Mouse (Mus musculus): ENCODE data around the gene Ifnlr1. TPM values are rescaled to one million over a fixed set of nuclear protein-coding genes. Genes with fewer than 3 reads are reported as not detected.
"Not testable (repeated sequence)": the region's sequence is repeated elsewhere in the genome, so short reads cannot be mapped to it uniquely, and the experiment has no call there.

The Ifnlr1 gene
- polyA plus RNA-seq, 1 experiment from 2014 or later = 0.25 TPM

GRCm38 (mm10) chr4:135698498-135698897 is 12.4 kb downstream of the Ifnlr1 start:
- DNase-seq (ENCODE audit: low spot score) (no peak), ATAC-seq (ENCODE audit: insufficient number of reproducible peaks, low FRiP score, low TSS enrichment, low read depth) (no peak)
- Histone ChIP-seq H3K4me1 (ENCODE audit: control insufficient read depth, insufficient read depth, low read length) (0 out of 2 replicates have a peak, but pooled peaks cover 2% of the 10 kb centered on the region), H3K4me2 (ENCODE audit: low read depth, severe bottlenecking) (no peak overlapping the region), H3K9ac (ENCODE audit: low read length) (no peak overlapping the region), H3K4me3 (ENCODE audit: low read depth, low read length) (no peak overlapping the region), H3K9me3 (ENCODE audit: control insufficient read depth, low read length) (peaks cover 4% of the 10 kb centered on the region; the same call in 1 of the 2 replicates), H3K36me3 (ENCODE audit: control insufficient read depth, insufficient read depth, low read length) (no peaks in the 10 kb centered on the region), H3K27ac (replicated peaks; ENCODE audit: low read depth, low read length) (no peak overlapping the region), H3K27me3 (ENCODE audit: control insufficient read depth, insufficient read depth, low read length) (no peaks in the 10 kb centered on the region)
- 79% methylated on average over 7 of the region's 7 CpGs for WGBS

GRCm38 (mm10) chr4:135703497-135703896 is 17.4 kb downstream of the Ifnlr1 start:
- Histone ChIP-seq H3K27ac (replicated peaks; ENCODE audit: low read depth, low read length) (no peak overlapping the region), H3K9me3 (ENCODE audit: control insufficient read depth, low read length) (no peaks in the 10 kb centered on the region), H3K27me3 (ENCODE audit: control insufficient read depth, insufficient read depth, low read length) (no peaks in the 10 kb centered on the region), H3K4me1 (ENCODE audit: control insufficient read depth, insufficient read depth, low read length) (0 out of 2 replicates have a peak, but pooled peaks cover 2% of the 10 kb centered on the region), H3K36me3 (ENCODE audit: control insufficient read depth, insufficient read depth, low read length) (no peaks in the 10 kb centered on the region), H3K9ac (ENCODE audit: low read length) (no peak overlapping the region), H3K4me2 (ENCODE audit: low read depth, severe bottlenecking) (no peak overlapping the region), H3K4me3 (ENCODE audit: low read depth, low read length) (no peak overlapping the region)
- 77% methylated on average over 13 of the region's 13 CpGs for WGBS
- ATAC-seq (ENCODE audit: insufficient number of reproducible peaks, low FRiP score, low TSS enrichment, low read depth) = no peak
- no peak for DNase-seq (ENCODE audit: low spot score)

GRCm38 (mm10) chr4:135704016-135704415 is 17.9 kb downstream of the Ifnlr1 start:
- WGBS = 81% methylated on average over 6 of the region's 6 CpGs
- Histone ChIP-seq H3K4me3 (ENCODE audit: low read depth, low read length) (no peak overlapping the region), H3K27ac (replicated peaks; ENCODE audit: low read depth, low read length) (no peak overlapping the region), H3K4me1 (ENCODE audit: control insufficient read depth, insufficient read depth, low read length) (peaks cover 2% of the 10 kb centered on the region; the same call in 1 of the 2 replicates), H3K9me3 (ENCODE audit: control insufficient read depth, low read length) (no peaks in the 10 kb centered on the region), H3K4me2 (ENCODE audit: low read depth, severe bottlenecking) (no peak overlapping the region), H3K36me3 (ENCODE audit: control insufficient read depth, insufficient read depth, low read length) (no peaks in the 10 kb centered on the region), H3K9ac (ENCODE audit: low read length) (no peak overlapping the region), H3K27me3 (ENCODE audit: control insufficient read depth, insufficient read depth, low read length) (no peaks in the 10 kb centered on the region)
- ATAC-seq (ENCODE audit: insufficient number of reproducible peaks, low FRiP score, low TSS enrichment, low read depth) (no peak), DNase-seq (ENCODE audit: low spot score) (no peak)

- H3K9me3 ChIP-seq (ENCODE audit: control insufficient read depth, low read length) = no peaks in the 10 kb centered on the region
- H3K36me3 ChIP-seq (ENCODE audit: control insufficient read depth, insufficient read depth, low read length) = no peaks in the 10 kb centered on the region
- H3K4me2 ChIP-seq (ENCODE audit: low read depth, severe bottlenecking) = no peak overlapping the region
- DNase-seq (ENCODE audit: low spot score) = no peak
- H3K9ac ChIP-seq (ENCODE audit: low read length) = no peak overlapping the region
- no peak for ATAC-seq (ENCODE audit: insufficient number of reproducible peaks, low FRiP score, low TSS enrichment, low read depth)
- 91% methylated on average over 6 of the region's 6 CpGs for WGBS
- no peaks in the 10 kb centered on the region; the same call in 1 of the 2 replicates for H3K4me1 ChIP-seq (ENCODE audit: control insufficient read depth, insufficient read depth, low read length)
- no peaks in the 10 kb centered on the region for H3K27me3 ChIP-seq (ENCODE audit: control insufficient read depth, insufficient read depth, low read length)
- H3K27ac ChIP-seq (replicated peaks; ENCODE audit: low read depth, low read length) = no peak overlapping the region
- no peak overlapping the region for H3K4me3 ChIP-seq (ENCODE audit: low read depth, low read length)
These were observed 20.0 kb downstream of the Ifnlr1 start for GRCm38 (mm10) chr4:135706045-135706444.

GRCm38 (mm10) chr4:135709072-135709564 is 23.0 kb downstream of the Ifnlr1 start:
- Histone ChIP-seq H3K4me1 (ENCODE audit: control insufficient read depth, insufficient read depth, low read length) (no peaks in the 10 kb centered on the region; the same call in 1 of the 2 replicates), H3K36me3 (ENCODE audit: control insufficient read depth, insufficient read depth, low read length) (no peaks in the 10 kb centered on the region), H3K27me3 (ENCODE audit: control insufficient read depth, insufficient read depth, low read length) (no peaks in the 10 kb centered on the region), H3K9ac (ENCODE audit: low read length) (no peak overlapping the region), H3K4me3 (ENCODE audit: low read depth, low read length) (no peak overlapping the region), H3K4me2 (ENCODE audit: low read depth, severe bottlenecking) (no peak overlapping the region), H3K9me3 (ENCODE audit: control insufficient read depth, low read length) (no peaks in the 10 kb centered on the region), H3K27ac (replicated peaks; ENCODE audit: low read depth, low read length) (no peak overlapping the region)
- ATAC-seq (ENCODE audit: insufficient number of reproducible peaks, low FRiP score, low TSS enrichment, low read depth) (no peak), DNase-seq (ENCODE audit: low spot score) (peak; percentile 89)
- 8% methylated on average over 8 of the region's 8 CpGs for WGBS

GRCm38 (mm10) chr4:135709621-135710020 is 23.5 kb downstream of the Ifnlr1 start:
- Histone ChIP-seq H3K27ac (replicated peaks; ENCODE audit: low read depth, low read length) (no peak overlapping the region), H3K9me3 (ENCODE audit: control insufficient read depth, low read length) (no peaks in the 10 kb centered on the region), H3K27me3 (ENCODE audit: control insufficient read depth, insufficient read depth, low read length) (no peaks in the 10 kb centered on the region), H3K4me1 (ENCODE audit: control insufficient read depth, insufficient read depth, low read length) (no peaks in the 10 kb centered on the region; the same call in 1 of the 2 replicates), H3K4me3 (ENCODE audit: low read depth, low read length) (no peak overlapping the region), H3K36me3 (ENCODE audit: control insufficient read depth, insufficient read depth, low read length) (no peaks in the 10 kb centered on the region), H3K9ac (ENCODE audit: low read length) (no peak overlapping the region), H3K4me2 (ENCODE audit: low read depth, severe bottlenecking) (no peak overlapping the region)
- no peak for DNase-seq (ENCODE audit: low spot score)
- ATAC-seq (ENCODE audit: insufficient number of reproducible peaks, low FRiP score, low TSS enrichment, low read depth) = no peak
- WGBS = 74% methylated on average over 11 of the region's 11 CpGs

GRCm38 (mm10) chr4:135710392-135710791 is 24.3 kb downstream of the Ifnlr1 start:
- 84% methylated on average over 3 of the region's 3 CpGs for WGBS
- ATAC-seq (ENCODE audit: insufficient number of reproducible peaks, low FRiP score, low TSS enrichment, low read depth) = no peak
- H3K4me3 ChIP-seq (ENCODE audit: low read depth, low read length) = no peak overlapping the region

GRCm38 (mm10) chr4:135714776-135715175 is 28.7 kb downstream of the Ifnlr1 start:
- Histone ChIP-seq H3K4me3 (ENCODE audit: low read depth, low read length) (no peak overlapping the region), H3K27me3 (ENCODE audit: control insufficient read depth, insufficient read depth, low read length) (no peaks in the 10 kb centered on the region), H3K4me1 (ENCODE audit: control insufficient read depth, insufficient read depth, low read length) (no peaks in the 10 kb centered on the region), H3K36me3 (ENCODE audit: control insufficient read depth, insufficient read depth, low read length) (no peaks in the 10 kb centered on the region), H3K9ac (ENCODE audit: low read length) (no peak overlapping the region), H3K27ac (replicated peaks; ENCODE audit: low read depth, low read length) (no peak overlapping the region), H3K9me3 (ENCODE audit: control insufficient read depth, low read length) (no peaks in the 10 kb centered on the region), H3K4me2 (ENCODE audit: low read depth, severe bottlenecking) (no peak overlapping the region)
- DNase-seq (ENCODE audit: low spot score) (no peak), ATAC-seq (ENCODE audit: insufficient number of reproducible peaks, low FRiP score, low TSS enrichment, low read depth) (no peak)
- 82% methylated on average over 8 of the region's 8 CpGs for WGBS

More at GRCm38 (mm10) chr4:135710392-135710791, 24.3 kb downstream of the Ifnlr1 start:
- no peaks in the 10 kb centered on the region for H3K9me3 ChIP-seq (ENCODE audit: control insufficient read depth, low read length)
- H3K4me1 ChIP-seq (ENCODE audit: control insufficient read depth, insufficient read depth, low read length) = no peaks in the 10 kb centered on the region; the same call in 1 of the 2 replicates
- H3K36me3 ChIP-seq (ENCODE audit: control insufficient read depth, insufficient read depth, low read length) = no peaks in the 10 kb centered on the region
- no peak for DNase-seq (ENCODE audit: low spot score)
- no peak overlapping the region for H3K4me2 ChIP-seq (ENCODE audit: low read depth, severe bottlenecking)
- no peak overlapping the region for H3K9ac ChIP-seq (ENCODE audit: low read length)
- no peak overlapping the region for H3K27ac ChIP-seq (replicated peaks; ENCODE audit: low read depth, low read length)
- H3K27me3 ChIP-seq (ENCODE audit: control insufficient read depth, insufficient read depth, low read length) = no peaks in the 10 kb centered on the region

GRCm38 (mm10) chr4:135716438-135716837 is 30.4 kb downstream of the Ifnlr1 start:
- H3K27me3 ChIP-seq (ENCODE audit: control insufficient read depth, insufficient read depth, low read length); H3K4me1 ChIP-seq (ENCODE audit: control insufficient read depth, insufficient read depth, low read length); H3K9ac ChIP-seq (ENCODE audit: low read length); H3K4me2 ChIP-seq (ENCODE audit: low read depth, severe bottlenecking); DNase-seq (ENCODE audit: low spot score); ATAC-seq (ENCODE audit: insufficient number of reproducible peaks, low FRiP score, low TSS enrichment, low read depth); H3K36me3 ChIP-seq (ENCODE audit: control insufficient read depth, insufficient read depth, low read length); H3K9me3 ChIP-seq (ENCODE audit: control insufficient read depth, low read length); H3K4me3 ChIP-seq (ENCODE audit: low read depth, low read length); H3K27ac ChIP-seq (replicated peaks; ENCODE audit: low read depth, low read length): not testable (repeated sequence)
- WGBS = 94% methylated on average over 11 of the region's 11 CpGs

All from limb, embryonic 11.5 days (tissue).